In the genomic region with DNA sequence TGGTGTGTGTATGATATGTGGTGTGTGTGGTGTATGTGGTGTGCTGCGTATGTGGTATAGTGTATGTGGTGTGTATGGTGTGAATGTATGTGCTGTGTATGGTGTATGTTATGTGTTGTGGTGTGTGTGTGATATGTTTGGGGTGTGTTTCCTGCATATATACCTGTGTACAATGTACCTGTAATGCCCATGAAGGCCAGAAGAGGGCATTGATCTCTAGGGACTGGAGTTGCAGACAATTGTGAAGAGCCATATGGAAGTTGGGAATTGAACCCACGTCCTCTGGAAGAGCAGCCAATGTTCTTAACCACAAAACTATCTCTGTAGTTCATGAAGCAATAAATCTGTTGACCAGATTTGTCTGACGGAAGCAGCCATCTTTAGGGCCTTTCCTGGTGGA, we compare ENCODE assay signal across 14 mouse cellular contexts. TPM values are rescaled to one million over a fixed set of nuclear protein-coding genes. Genes with fewer than 3 reads are reported as not detected.
A peak's percentile ranks its signal among the peaks of the same experiment; 100 is the strongest.
DNase-seq lines count a peak whose midpoint lies in the region; ATAC-seq and TF ChIP-seq lines count a peak whose summit lies in the region.
"Had no signal": no experiment of that assay in that cellular context is flagged by ENCODE, and none has a peak within 500 bp of the region (broad histone marks: within the 10 kb centered on the region; RNA-seq: fewer than 3 reads in every experiment).

No protein-coding gene starts in this region.

- 71% methylated on average over 3 of the region's 3 CpGs for WGBS in kidney, embryonic 15.5 days
- WGBS in thymus, adult 2 months: 75% methylated on average over 3 of the region's 3 CpGs
- WGBS in stomach, postnatal 0 days: 63% methylated on average over 3 of the region's 3 CpGs
- WGBS in heart, embryonic 11.5 days (ENCODE audit: insufficient replicate concordance): 69% methylated on average over 3 of the region's 3 CpGs

- H3K36me3 ChIP-seq in kidney, embryonic 15.5 days: no peaks in the 10 kb centered on the region
- H3K36me3 ChIP-seq in thymus, adult 2 months (ENCODE audit: control insufficient read depth, insufficient read depth, low read length): no peaks in the 10 kb centered on the region
- H3K36me3 ChIP-seq in stomach, postnatal 0 days (ENCODE audit: control insufficient read depth, insufficient read depth, low read length): no peaks in the 10 kb centered on the region
- H3K36me3 ChIP-seq in heart, embryonic 11.5 days (ENCODE audit: control insufficient read depth, insufficient read depth, low read length): no peaks in the 10 kb centered on the region
- H3K36me3 ChIP-seq: embryonic facial prominence, embryonic 15.5 days; lung, embryonic 15.5 days had no signal

- H3K4me1 ChIP-seq in kidney, embryonic 15.5 days: peaks cover 22% of the 10 kb centered on the region
- peaks cover 20% of the 10 kb centered on the region for H3K4me1 ChIP-seq in thymus, adult 2 months (replicated peaks; ENCODE audit: control insufficient read depth, insufficient read depth, low read length)
- H3K4me1 ChIP-seq in stomach, postnatal 0 days (replicated peaks; ENCODE audit: control insufficient read depth, insufficient read depth): 0 out of 2 replicates have a peak, but pooled peaks cover 5% of the 10 kb centered on the region
- H3K4me1 ChIP-seq in heart, embryonic 11.5 days (ENCODE audit: control insufficient read depth, insufficient read depth, low read length): peaks cover 11% of the 10 kb centered on the region

- H3K4me2 ChIP-seq in kidney, embryonic 15.5 days: no peak overlapping the region
- H3K4me2 ChIP-seq in stomach, postnatal 0 days (replicated peaks; ENCODE audit: low read depth): no peak overlapping the region
- H3K4me2 ChIP-seq in heart, embryonic 11.5 days: no peak overlapping the region
- H3K4me2 ChIP-seq: embryonic facial prominence, embryonic 15.5 days; lung, embryonic 15.5 days had no signal

- TF ChIP-seq CTCF in thymus, adult 2 months (IDR thresholded peaks at IDR 0.05; ENCODE audit: borderline replicate concordance, control insufficient read depth, extremely low read depth, insufficient read depth, low read length, poor library complexity): no peak
- TF ChIP-seq CTCF in stomach, postnatal 0 days (IDR thresholded peaks at IDR 0.05; ENCODE audit: low read depth): peak; percentile 64

- no peak overlapping the region for H3K9ac ChIP-seq in kidney, embryonic 15.5 days
- no peak overlapping the region for H3K9ac ChIP-seq in stomach, postnatal 0 days (ENCODE audit: low read length)
- no peak overlapping the region for H3K9ac ChIP-seq in heart, embryonic 11.5 days (ENCODE audit: low read depth, low read length)
- H3K9ac ChIP-seq: embryonic facial prominence, embryonic 15.5 days; lung, embryonic 15.5 days had no signal

- peak; percentile 55 for DNase-seq in cerebellum, postnatal 10 days
- DNase-seq in cerebellum, adult 11 months: no peak
- DNase-seq in kidney, postnatal 36 days: peak; percentile 44 to 62
- DNase-seq in thymus, adult 2 months: peak; percentile 31
- DNase-seq in thymus, postnatal 0 days (ENCODE audit: low spot score): no peak
- DNase-seq in stomach, postnatal 0 days (ENCODE audit: low spot score): no peak
- DNase-seq: heart, adult 11 months; right cerebral cortex, adult 18-20 months; thymus, postnatal 36 days had no signal

- no peak overlapping the region for H3K4me3 ChIP-seq in kidney, embryonic 15.5 days (replicated peaks)
- no peak overlapping the region for H3K4me3 ChIP-seq in thymus, adult 2 months (ENCODE audit: control insufficient read depth, insufficient read depth, low read length)
- H3K4me3 ChIP-seq in stomach, postnatal 0 days (ENCODE audit: low read depth, low read length): no peak overlapping the region
- H3K4me3 ChIP-seq in heart, embryonic 11.5 days (ENCODE audit: low read depth, low read length): no peak overlapping the region
- H3K4me3 ChIP-seq: embryonic facial prominence, embryonic 15.5 days; lung, embryonic 15.5 days had no signal

- H3K27ac ChIP-seq in kidney, embryonic 15.5 days: no peak overlapping the region
- no peak overlapping the region for H3K27ac ChIP-seq in thymus, adult 2 months (ENCODE audit: control insufficient read depth, insufficient read depth, low read length)
- H3K27ac ChIP-seq in stomach, postnatal 0 days (replicated peaks): no peak overlapping the region
- H3K27ac ChIP-seq in heart, embryonic 11.5 days (ENCODE audit: low read depth, low read length): no peak overlapping the region
- H3K27ac ChIP-seq: embryonic facial prominence, embryonic 15.5 days; lung, embryonic 15.5 days had no signal

- H3K9me3 ChIP-seq in kidney, embryonic 15.5 days (replicated peaks): no peaks in the 10 kb centered on the region
- no peaks in the 10 kb centered on the region for H3K9me3 ChIP-seq in stomach, postnatal 0 days (ENCODE audit: control insufficient read depth, low read length)
- H3K9me3 ChIP-seq in heart, embryonic 11.5 days (replicated peaks; ENCODE audit: control insufficient read depth, low read length): peaks cover 8% of the 10 kb centered on the region; the same call in 1 of the 2 replicates
- H3K9me3 ChIP-seq: embryonic facial prominence, embryonic 15.5 days; lung, embryonic 15.5 days had no signal

- no peak for TF ChIP-seq EP300 in stomach, postnatal 0 days (optimal IDR thresholded peaks at IDR 0.05)

- no peak for ATAC-seq in kidney, embryonic 15.5 days (replicated peaks; ENCODE audit: low FRiP score)
- no peak for ATAC-seq in stomach, postnatal 0 days (ENCODE audit: low FRiP score, low TSS enrichment)
- no peak for ATAC-seq in heart, embryonic 11.5 days (replicated peaks; ENCODE audit: insufficient number of reproducible peaks, low FRiP score, low TSS enrichment)
- ATAC-seq: midbrain, embryonic 16.5 days had no signal

- TF ChIP-seq POLR2A in thymus, adult 2 months (IDR thresholded peaks at IDR 0.05; ENCODE audit: control insufficient read depth, extremely low read depth, insufficient read depth, low read length, poor library complexity): no peak

- H3K27me3 ChIP-seq in kidney, embryonic 15.5 days: no peaks in the 10 kb centered on the region
- no peaks in the 10 kb centered on the region for H3K27me3 ChIP-seq in thymus, adult 2 months (ENCODE audit: control insufficient read depth, insufficient read depth, low read length)
- H3K27me3 ChIP-seq in stomach, postnatal 0 days (ENCODE audit: control insufficient read depth, insufficient read depth, low read length): no peaks in the 10 kb centered on the region
- H3K27me3 ChIP-seq in heart, embryonic 11.5 days (ENCODE audit: control insufficient read depth, insufficient read depth, low read length): no peaks in the 10 kb centered on the region
- H3K27me3 ChIP-seq: embryonic facial prominence, embryonic 15.5 days; lung, embryonic 15.5 days had no signal

RNA-seq across cellular contexts. Expression of gene Wnt7b, which starts 15.1 kb away (rescaled TPM):
- polyA plus RNA-seq in kidney, embryonic 15.5 days (2015; fragmentation: Nextera tagmentation; extraction: Ambion mirVana): 16.3 and 16.8 TPM in 2 replicates
- 3.4 and 3.8 TPM in 2 replicates for polyA plus RNA-seq in thymus, adult 2 months (2012; rRNA removed)
- 0.73 and 1.3 TPM in 2 replicates for polyA plus RNA-seq in thymus, postnatal 0 days (2015; fragmentation: Nextera tagmentation; extraction: Ambion mirVana)
- 20.6 and 24.4 TPM in 2 replicates for polyA plus RNA-seq in stomach, postnatal 0 days (2015; fragmentation: Nextera tagmentation; extraction: Ambion mirVana)
- 0.52 and 1.5 TPM in 2 replicates for polyA plus RNA-seq in heart, embryonic 11.5 days (2014; fragmentation: Nextera tagmentation; extraction: Ambion mirVana)

Comparison
In these comparisons a context has a peak if more than half of its experiments do, and no peak if none do; other contexts are left out.
1. DNase-seq: peak in cerebellum, postnatal 10 days (2 of 2), kidney, postnatal 36 days (2 of 2) and thymus, adult 2 months (single experiment); none in cerebellum, adult 11 months (single experiment), thymus, postnatal 0 days (single experiment) and stomach, postnatal 0 days (single experiment).